Mouse (Mus musculus) kidney, embryonic 15.5 days (tissue): ENCODE measurements around the gene Zfp160. TPM values are rescaled to one million over a fixed set of nuclear protein-coding genes. Genes with fewer than 3 reads are reported as not detected.
"Not testable (repeated sequence)": the region's sequence is repeated elsewhere in the genome, so short reads cannot be mapped to it uniquely, and the experiment has no call there.

Experiments used
- ATAC-seq: fragments of 200-750 bp; cut with Nextera tagmentation; replicated peaks from 2 replicates; pipeline ENCODE4 v1.8.0; 2017; ENCODE audit warnings: moderate TSS enrichment; ENCODE audit not compliant: low FRiP score
- H3K27ac ChIP-seq: fragments of 300-500 bp; sonication (generic); 2 replicates; pipeline ENCODE4 v1.5.1; 2015; ENCODE audit warnings: mild to moderate bottlenecking, inconsistent platforms
- H3K27me3 ChIP-seq: fragments of 300-500 bp; sonication (generic); 2 replicates; pipeline ENCODE4 v1.6.1; 2015; ENCODE audit warnings: inconsistent platforms
- H3K36me3 ChIP-seq: fragments of 300-500 bp; sonication (generic); 2 replicates; pipeline ENCODE4 v1.6.1; 2015; ENCODE audit warnings: inconsistent platforms
- H3K4me1 ChIP-seq: fragments of 300-500 bp; sonication (generic); 2 replicates; pipeline ENCODE4 v1.6.1; 2015; ENCODE audit warnings: inconsistent platforms
- H3K4me2 ChIP-seq: fragments of 300-500 bp; sonication (generic); 2 replicates; pipeline ENCODE4 v1.6.1; 2015; ENCODE audit warnings: moderate library complexity, mild to moderate bottlenecking, inconsistent platforms
- H3K4me3 ChIP-seq: fragments of 300-500 bp; sonication (generic); replicated peaks from 2 replicates; pipeline ENCODE4 v1.5.1; 2015; ENCODE audit warnings: mild to moderate bottlenecking, inconsistent platforms
- H3K9ac ChIP-seq: fragments of 300-500 bp; sonication (generic); 2 replicates; pipeline ENCODE4 v1.6.1; 2015; ENCODE audit warnings: mild to moderate bottlenecking, inconsistent platforms
- H3K9me3 ChIP-seq: fragments of 300-500 bp; sonication (generic); replicated peaks from 2 replicates; pipeline ENCODE4 v1.6.1; 2016; ENCODE audit warnings: inconsistent platforms
- WGBS: fragments of 180-500 bp; shearing (Covaris S2); methylation state at CpG from one replicate; pipeline ENCODE4 v1.1.7; 2015; ENCODE audit warnings: mixed read lengths; 5-methylcytosine and 5-hydroxymethylcytosine counted together
- polyA plus RNA-seq: library from polyadenylated mRNA; unstranded; fragments of >200 nt; fragmentation: Nextera tagmentation; extraction: Ambion mirVana; gene quantifications from 2 replicates; pipeline ENCODE4 v1.2.1, GENCODE M21; 2015

Zfp160 gene
- polyA plus RNA-seq, 1 experiment from 2014 or later = 14.9 TPM

DNA sequence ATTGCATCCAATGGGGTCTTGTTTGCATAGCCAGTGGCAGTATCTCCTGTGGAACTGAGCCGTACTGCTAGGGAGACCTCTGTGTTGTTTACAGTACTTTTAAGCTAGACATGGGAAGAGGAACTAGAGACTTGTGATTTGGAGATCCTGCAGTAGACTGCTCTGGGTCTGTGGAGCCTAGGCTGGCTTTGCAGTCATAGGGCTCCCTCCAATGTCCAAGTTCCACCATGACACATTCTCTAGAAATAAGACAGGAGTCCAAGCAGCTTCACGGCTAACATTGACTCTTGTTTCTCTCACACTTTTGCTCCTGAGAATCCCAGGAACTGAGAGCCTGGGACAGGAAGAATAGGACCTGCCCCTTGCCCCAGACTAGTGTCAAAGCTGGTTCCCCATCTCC, 44.6 kb downstream of the Zfp160 start:
- Histone ChIP-seq H3K9me3 (no peaks in the 10 kb centered on the region), H3K4me1 (no peaks in the 10 kb centered on the region), H3K9ac (no peak overlapping the region), H3K27me3 (no peaks in the 10 kb centered on the region), H3K36me3 (no peaks in the 10 kb centered on the region), H3K4me2 (no peak overlapping the region), H3K4me3 (no peak overlapping the region), H3K27ac (no peak overlapping the region)
- no peak for ATAC-seq
- 90% methylated on average over 2 of the region's 2 CpGs for WGBS

- not testable (repeated sequence) for H3K36me3 ChIP-seq, H3K27me3 ChIP-seq, H3K27ac ChIP-seq, H3K9me3 ChIP-seq, H3K4me1 ChIP-seq, ATAC-seq, H3K4me3 ChIP-seq, H3K9ac ChIP-seq, H3K4me2 ChIP-seq
- 88% methylated on average over 1 of the region's 1 CpGs for WGBS
Observed at GRCm38 (mm10) chr17:21055111-21055510, 46.4 kb downstream of the Zfp160 start.

DNA sequence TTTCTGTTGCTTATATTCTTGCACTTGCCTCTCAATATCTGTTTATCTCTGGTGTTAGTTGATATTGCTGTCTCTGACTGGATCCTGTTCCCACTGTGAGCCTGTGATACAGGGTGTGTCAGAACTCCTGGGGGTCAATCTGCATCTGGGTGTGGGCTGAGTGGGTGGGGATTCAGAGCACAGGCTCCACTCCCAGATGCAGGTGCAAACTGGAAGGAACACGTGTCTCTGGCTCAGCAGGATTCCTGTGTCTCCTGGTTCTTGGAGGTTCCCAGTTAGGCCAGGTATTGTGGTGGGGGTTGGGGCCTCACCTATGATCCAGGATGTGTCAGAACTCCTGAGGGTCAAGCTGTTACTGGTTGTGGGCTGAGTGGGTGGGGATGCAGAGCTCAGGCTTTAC, 56.8 kb downstream of the Zfp160 start:
- H3K4me1 ChIP-seq = no peaks in the 10 kb centered on the region
- H3K27ac ChIP-seq = no peak overlapping the region
- no peak overlapping the region for H3K9ac ChIP-seq
- no peak overlapping the region for H3K4me2 ChIP-seq
- 29% methylated on average over 1 of the region's 1 CpGs for WGBS
- no peaks in the 10 kb centered on the region for H3K27me3 ChIP-seq
- no peaks in the 10 kb centered on the region for H3K36me3 ChIP-seq
- no peak overlapping the region for H3K4me3 ChIP-seq
- ATAC-seq = no peak
- no peaks in the 10 kb centered on the region for H3K9me3 ChIP-seq

- H3K36me3 ChIP-seq = no peaks in the 10 kb centered on the region
- no peak overlapping the region for H3K27ac ChIP-seq
- H3K9me3 ChIP-seq = no peaks in the 10 kb centered on the region
- ATAC-seq = no peak
- H3K9ac ChIP-seq = no peak overlapping the region
- no peaks in the 10 kb centered on the region for H3K27me3 ChIP-seq
- no peak overlapping the region for H3K4me2 ChIP-seq
- no peak overlapping the region for H3K4me3 ChIP-seq
- H3K4me1 ChIP-seq = no peaks in the 10 kb centered on the region
Observed at GRCm38 (mm10) chr17:21067036-21067435, 58.3 kb downstream of the Zfp160 start.

GRCm38 (mm10) chr17:21069443-21069842, 60.7 kb downstream of the Zfp160 start:
- H3K27ac ChIP-seq, H3K36me3 ChIP-seq, H3K4me2 ChIP-seq, H3K9me3 ChIP-seq, H3K27me3 ChIP-seq, H3K4me1 ChIP-seq, H3K9ac ChIP-seq, ATAC-seq, H3K4me3 ChIP-seq: not testable (repeated sequence)
- WGBS = no CpG with 5 or more reads among the region's 3 CpGs

- not testable (repeated sequence) for H3K4me1 ChIP-seq, H3K9ac ChIP-seq, H3K27ac ChIP-seq, H3K36me3 ChIP-seq, H3K4me2 ChIP-seq, H3K27me3 ChIP-seq, ATAC-seq, H3K4me3 ChIP-seq, H3K9me3 ChIP-seq
- WGBS = 86% methylated on average over 2 of the region's 2 CpGs
Observed at GRCm38 (mm10) chr17:21070971-21071370, 62.3 kb downstream of the Zfp160 start.

Other genes with a start within 250 kb of the Zfp160 start
- not detected in 2 replicates for gene Vmn1r228, start 222.7 kb upstream of the Zfp160 start, polyA plus RNA-seq
- gene Vmn1r229, start 197.3 kb upstream of the Zfp160 start, polyA plus RNA-seq = not detected in 2 replicates
- not detected in 2 replicates for gene Vmn1r230, start 168.5 kb upstream of the Zfp160 start, polyA plus RNA-seq
- gene Vmn1r231, start 103.8 kb upstream of the Zfp160 start, polyA plus RNA-seq = not detected in 2 replicates
- not detected in 2 replicates for gene Vmn1r232, start 89.2 kb upstream of the Zfp160 start, polyA plus RNA-seq
- 397 and 432 TPM in 2 replicates for gene Ppp2r1a, start 63.6 kb upstream of the Zfp160 start, polyA plus RNA-seq
- not detected in 2 replicates for gene Vmn1r233, start 12.4 kb upstream of the Zfp160 start, polyA plus RNA-seq
- gene Vmn1r234, start 217.2 kb downstream of the Zfp160 start, polyA plus RNA-seq = not detected in 2 replicates
- not detected in 2 replicates for gene Vmn1r235, start 247.5 kb downstream of the Zfp160 start, polyA plus RNA-seq